In the genomic region with DNA sequence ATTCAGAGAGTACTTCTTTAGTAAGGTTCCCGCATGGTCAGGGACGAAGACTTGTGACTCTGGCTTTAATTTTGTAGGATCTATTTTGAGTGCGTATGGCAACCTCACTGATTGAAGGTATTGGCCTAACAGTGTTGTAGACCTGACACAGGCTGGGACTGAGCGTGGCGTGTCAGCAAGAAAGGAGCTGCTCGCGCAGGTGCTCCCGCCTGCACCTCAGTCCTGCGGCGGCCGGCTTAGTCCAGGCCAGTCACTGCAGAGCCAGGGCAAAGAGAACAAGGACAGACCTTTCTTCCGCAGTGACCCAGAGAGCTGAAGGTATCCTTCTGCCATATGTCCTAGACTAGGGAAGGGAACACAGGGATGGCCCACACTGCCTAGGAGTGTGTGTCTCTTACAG, we compare ENCODE assay signal across 12 mouse cellular contexts. TPM values are rescaled to one million over a fixed set of nuclear protein-coding genes. Genes with fewer than 3 reads are reported as not detected.
DNase-seq lines count a peak whose midpoint lies in the region; ATAC-seq lines count a peak whose summit lies in the region.
"Had no signal": no experiment of that assay in that cellular context is flagged by ENCODE, and none has a peak within 500 bp of the region (broad histone marks: within the 10 kb centered on the region; RNA-seq: fewer than 3 reads in every experiment).

No protein-coding gene starts in this region.

- H3K27ac ChIP-seq in heart, embryonic 10.5 days: 0 out of 2 replicates have a peak overlapping the region, but pooled peaks have one; percentile 38
- peak overlapping the region; percentile 48; the same call in 1 of the 2 replicates for H3K27ac ChIP-seq in embryonic facial prominence, embryonic 10.5 days (replicated peaks)
- peak overlapping the region; percentile 96 for H3K27ac ChIP-seq in forebrain, embryonic 16.5 days (ENCODE audit: low read length)
- H3K27ac ChIP-seq in midbrain, embryonic 12.5 days (replicated peaks): peak overlapping the region; percentile 46
- H3K27ac ChIP-seq: liver, embryonic 15.5 days had no signal

- peak overlapping the region; percentile 10; the same call in 1 of the 2 replicates for H3K4me2 ChIP-seq in forebrain, embryonic 16.5 days (ENCODE audit: low read length)
- H3K4me2 ChIP-seq in midbrain, embryonic 12.5 days (replicated peaks): no peak overlapping the region
- H3K4me2 ChIP-seq: liver, embryonic 15.5 days had no signal

- no peak for DNase-seq in heart, embryonic 10.5 days (ENCODE audit: low spot score)
- DNase-seq in heart, postnatal 36 days: no peak
- DNase-seq in embryonic facial prominence, embryonic 10.5 days (ENCODE audit: low spot score): no peak
- DNase-seq in adrenal gland, adult 2 months: no peak
- DNase-seq in lung, postnatal 10 days: no peak
- no peak for DNase-seq in right cerebral cortex, postnatal 25 days
- DNase-seq: kidney, postnatal 14 days; lung, postnatal 4 days had no signal

- intact Hi-C loops in heart, postnatal 36 days (cut with DNase I): loop anchor here (5.0 kb wide), 1 partner anchor 42 kb away; no protein-coding TSS in a partner anchor

- no peaks in the 10 kb centered on the region for H3K27me3 ChIP-seq in heart, embryonic 10.5 days (ENCODE audit: insufficient read depth, poor library complexity, severe bottlenecking)
- H3K27me3 ChIP-seq in embryonic facial prominence, embryonic 10.5 days (replicated peaks; ENCODE audit: low read depth, poor library complexity, severe bottlenecking): no peaks in the 10 kb centered on the region
- no peaks in the 10 kb centered on the region for H3K27me3 ChIP-seq in forebrain, embryonic 16.5 days (replicated peaks; ENCODE audit: control insufficient read depth, insufficient read depth, low read length)
- no peaks in the 10 kb centered on the region for H3K27me3 ChIP-seq in midbrain, embryonic 12.5 days
- H3K27me3 ChIP-seq: liver, embryonic 15.5 days had no signal

- peak overlapping the region; percentile 7 for H3K9ac ChIP-seq in forebrain, embryonic 16.5 days (replicated peaks; ENCODE audit: low read depth, low read length)
- H3K9ac ChIP-seq in midbrain, embryonic 12.5 days (replicated peaks): no peak overlapping the region
- H3K9ac ChIP-seq: liver, embryonic 15.5 days had no signal

- peaks cover 52% of the 10 kb centered on the region for H3K36me3 ChIP-seq in heart, embryonic 10.5 days
- H3K36me3 ChIP-seq in embryonic facial prominence, embryonic 10.5 days (replicated peaks): peaks cover 86% of the 10 kb centered on the region
- peaks cover 7% of the 10 kb centered on the region for H3K36me3 ChIP-seq in forebrain, embryonic 16.5 days (ENCODE audit: control insufficient read depth, insufficient read depth)
- peaks cover 57% of the 10 kb centered on the region for H3K36me3 ChIP-seq in midbrain, embryonic 12.5 days

- peak; percentile 13 for ATAC-seq in forebrain, embryonic 16.5 days
- no peak; the same call in 1 of the 2 replicates for ATAC-seq in midbrain, embryonic 12.5 days (ENCODE audit: low FRiP score, low read depth)

- no peaks in the 10 kb centered on the region for H3K9me3 ChIP-seq in heart, embryonic 10.5 days
- no peaks in the 10 kb centered on the region for H3K9me3 ChIP-seq in embryonic facial prominence, embryonic 10.5 days
- no peaks in the 10 kb centered on the region for H3K9me3 ChIP-seq in forebrain, embryonic 16.5 days (ENCODE audit: control insufficient read depth, low read length)
- no peaks in the 10 kb centered on the region for H3K9me3 ChIP-seq in midbrain, embryonic 12.5 days
- H3K9me3 ChIP-seq: G1E; liver, embryonic 15.5 days had no signal

- H3K4me1 ChIP-seq in heart, embryonic 10.5 days: peaks cover 38% of the 10 kb centered on the region
- H3K4me1 ChIP-seq in embryonic facial prominence, embryonic 10.5 days: peaks cover 41% of the 10 kb centered on the region
- H3K4me1 ChIP-seq in forebrain, embryonic 16.5 days (replicated peaks; ENCODE audit: control insufficient read depth, insufficient read depth, low read length): peaks cover 55% of the 10 kb centered on the region
- H3K4me1 ChIP-seq in midbrain, embryonic 12.5 days: peaks cover 51% of the 10 kb centered on the region

- no peak overlapping the region for H3K4me3 ChIP-seq in heart, embryonic 10.5 days
- H3K4me3 ChIP-seq in embryonic facial prominence, embryonic 10.5 days: no peak overlapping the region
- no peak overlapping the region for H3K4me3 ChIP-seq in forebrain, embryonic 16.5 days (replicated peaks; ENCODE audit: low read length)
- H3K4me3 ChIP-seq in midbrain, embryonic 12.5 days: no peak overlapping the region
- H3K4me3 ChIP-seq: liver, embryonic 15.5 days had no signal

- WGBS in heart, embryonic 10.5 days: 92% methylated on average over 12 of the region's 12 CpGs
- WGBS in embryonic facial prominence, embryonic 10.5 days: 91% methylated on average over 12 of the region's 12 CpGs
- WGBS in forebrain, embryonic 16.5 days: 53% methylated on average over 12 of the region's 12 CpGs
- WGBS in midbrain, embryonic 12.5 days: 88% methylated on average over 12 of the region's 12 CpGs

RNA-seq across cellular contexts. Expression of gene BC034090, which starts 40.3 kb away (rescaled TPM):
- 6.0 and 6.5 TPM in 2 replicates for polyA plus RNA-seq in heart, embryonic 10.5 days (2016; fragmentation: Nextera tagmentation; extraction: Ambion mirVana)
- 10 to 100 TPM; 32.0 to 34.3 TPM for total RNA-seq in heart, postnatal 36 days (2021)
- 5.3 and 5.7 TPM in 2 replicates for polyA plus RNA-seq in embryonic facial prominence, embryonic 10.5 days (2016; fragmentation: Nextera tagmentation; extraction: Ambion mirVana)
- polyA plus RNA-seq in forebrain, embryonic 16.5 days (2015; fragmentation: Nextera tagmentation; extraction: Ambion mirVana): 2.8 and 3.3 TPM in 2 replicates
- polyA plus RNA-seq in midbrain, embryonic 12.5 days (2016; fragmentation: Nextera tagmentation; extraction: Ambion mirVana): 5.6 and 6.8 TPM in 2 replicates
- total RNA-seq in adrenal gland, adult 2 months (2021): 10 to 100 TPM; 29.6 to 33.5 TPM
- polyA plus RNA-seq in adrenal gland, adult 2 months (2012; rRNA removed): 30.6 and 32.7 TPM in 2 replicates

RNA-seq across cellular contexts. Expression of gene Stx6, which starts 45.4 kb away (rescaled TPM):
- 56.0 and 66.9 TPM in 2 replicates for polyA plus RNA-seq in heart, embryonic 10.5 days (2016; fragmentation: Nextera tagmentation; extraction: Ambion mirVana)
- total RNA-seq in heart, postnatal 36 days (2021): 10 to 100 TPM; 19.9 to 23.8 TPM
- 85.0 and 88.9 TPM in 2 replicates for polyA plus RNA-seq in embryonic facial prominence, embryonic 10.5 days (2016; fragmentation: Nextera tagmentation; extraction: Ambion mirVana)
- 121 and 125 TPM in 2 replicates for polyA plus RNA-seq in forebrain, embryonic 16.5 days (2015; fragmentation: Nextera tagmentation; extraction: Ambion mirVana)
- 122 and 127 TPM in 2 replicates for polyA plus RNA-seq in midbrain, embryonic 12.5 days (2016; fragmentation: Nextera tagmentation; extraction: Ambion mirVana)
- total RNA-seq in adrenal gland, adult 2 months (2021): 10 to 100 TPM; 50.7 to 58.4 TPM
- 84.3 and 92.3 TPM in 2 replicates for polyA plus RNA-seq in adrenal gland, adult 2 months (2012; rRNA removed)

RNA-seq across cellular contexts. Expression of gene Mr1, which starts 57.3 kb away (rescaled TPM):
- polyA plus RNA-seq in heart, embryonic 10.5 days (2016; fragmentation: Nextera tagmentation; extraction: Ambion mirVana): 1.3 and 1.6 TPM in 2 replicates
- 1 to 10 TPM; 6.4 to 8.5 TPM for total RNA-seq in heart, postnatal 36 days (2021)
- 1.2 and 1.4 TPM in 2 replicates for polyA plus RNA-seq in embryonic facial prominence, embryonic 10.5 days (2016; fragmentation: Nextera tagmentation; extraction: Ambion mirVana)
- polyA plus RNA-seq in forebrain, embryonic 16.5 days (2015; fragmentation: Nextera tagmentation; extraction: Ambion mirVana): 0.92 and 1.5 TPM in 2 replicates
- polyA plus RNA-seq in midbrain, embryonic 12.5 days (2016; fragmentation: Nextera tagmentation; extraction: Ambion mirVana): 0.46 and 0.54 TPM in 2 replicates
- total RNA-seq in adrenal gland, adult 2 months (2021): 10 to 100 TPM; 29.2 to 30.6 TPM
- 3.8 and 4.4 TPM in 2 replicates for polyA plus RNA-seq in adrenal gland, adult 2 months (2012; rRNA removed)

Comparison
In these comparisons a context has a peak if more than half of its experiments do, and no peak if none do; other contexts are left out.
1. H3K27ac ChIP-seq: peak in every context shown above with its lines; median percentile 96 in forebrain, embryonic 16.5 days; 48 in embryonic facial prominence, embryonic 10.5 days; 46 in midbrain, embryonic 12.5 days; 38 in heart, embryonic 10.5 days.